Mouse (Mus musculus) brain, embryonic 14.5 days (tissue): Measurements from ENCODE around the gene Synj1.

ENCODE experiments used
- CTCF ChIP-seq: fragments of 200-500 bp; IDR thresholded peaks from 2 replicates; pipeline ENCODE4 v1.5.1; 2012; ENCODE audit warnings: inconsistent platforms, mild to moderate bottlenecking, moderate library complexity, borderline replicate concordance; ENCODE audit not compliant: insufficient read depth, insufficient read length; ENCODE audit errors: extremely low read depth
- POLR2A ChIP-seq: fragments of 200-500 bp; IDR thresholded peaks from 2 replicates; pipeline ENCODE4 v1.6.1; 2012; ENCODE audit warnings: mild to moderate bottlenecking, inconsistent platforms, borderline replicate concordance; ENCODE audit not compliant: poor library complexity, insufficient read depth, insufficient read length, severe bottlenecking; ENCODE audit errors: extremely low read depth

DNA sequence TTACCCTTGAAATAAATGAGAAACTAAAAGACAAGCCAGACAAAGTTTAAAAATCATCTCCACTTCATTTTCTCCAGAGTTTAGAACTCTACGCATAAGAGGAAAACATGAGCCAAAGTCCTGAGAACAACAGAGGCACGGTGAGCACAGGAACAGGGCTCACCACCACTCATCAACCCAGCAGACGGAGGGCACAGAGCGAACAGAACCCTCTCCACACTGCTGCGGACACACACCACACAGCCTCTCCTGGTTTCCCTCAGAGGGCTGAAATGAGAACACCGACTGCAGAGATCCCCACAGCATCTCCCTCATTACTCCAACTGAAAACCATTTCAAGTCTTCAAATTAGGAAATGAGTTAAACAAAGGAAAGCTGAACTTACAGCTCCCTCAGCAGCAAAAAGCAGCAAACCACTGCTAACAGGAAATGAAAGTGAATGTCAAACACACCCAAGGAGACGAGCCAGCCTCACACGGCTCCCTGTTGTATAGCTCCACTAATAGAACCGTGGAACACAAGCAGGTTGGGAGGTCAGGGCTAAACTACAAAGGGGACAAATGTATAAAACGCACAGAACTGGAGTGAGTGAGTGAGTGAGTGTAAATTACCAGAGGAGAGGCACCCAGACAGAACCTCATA is 9.9 kb upstream of the Synj1 start:
- no peak for TF ChIP-seq CTCF
- TF ChIP-seq POLR2A: no peak
